Mouse (Mus musculus) mature B cell (primary cell): ENCODE measurements around the gene Pnpo.

Source experiments
- in situ Hi-C: fragments of 300-500 bp; cut with MboI; formaldehyde crosslinking; loops from 2 replicates; pipeline ENCODE4 v1.14.3; 2019

The Pnpo gene

DNA sequence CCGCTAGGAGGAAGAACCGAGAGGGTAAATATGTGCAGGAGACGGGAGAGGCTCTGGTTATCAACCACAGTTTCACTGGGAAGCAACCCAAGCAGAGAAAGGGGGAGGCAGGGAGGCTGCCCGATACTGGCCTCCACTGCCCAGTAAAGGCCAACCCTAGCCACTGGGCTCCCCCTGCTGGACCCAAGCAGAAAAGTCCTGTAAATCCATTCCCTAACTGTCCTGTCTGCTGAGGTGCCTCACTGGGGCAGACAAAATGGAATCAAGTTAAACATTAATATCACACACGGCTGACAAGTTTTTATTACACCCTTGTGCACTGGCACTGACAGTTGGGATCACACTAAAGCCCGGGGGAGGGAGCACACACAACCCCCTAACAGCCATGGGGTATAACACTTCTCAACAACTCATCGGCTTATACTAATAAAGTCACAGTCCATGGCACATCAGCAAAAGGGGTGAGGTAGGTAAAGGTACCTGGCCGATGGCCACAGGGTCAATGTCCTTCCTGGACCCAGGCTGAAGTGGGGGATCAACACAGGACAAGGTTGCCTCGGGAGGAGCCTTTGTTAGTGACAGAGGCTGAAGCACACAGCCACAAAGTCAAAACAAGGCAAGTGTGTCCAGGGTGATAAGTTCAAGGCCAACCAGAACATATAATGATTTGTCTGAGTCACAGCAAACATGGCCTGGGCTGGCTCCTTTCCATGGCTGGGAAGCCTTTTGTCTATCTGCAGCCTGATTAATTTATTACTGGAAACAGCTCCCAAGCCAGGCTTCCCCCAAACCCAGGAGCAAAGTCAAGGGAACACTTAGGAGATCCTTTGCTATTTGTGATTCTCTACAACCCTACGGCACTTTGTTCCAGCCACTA lies 6.0 kb downstream of the Pnpo start:
- in situ Hi-C loops, result no loop called here

DNA sequence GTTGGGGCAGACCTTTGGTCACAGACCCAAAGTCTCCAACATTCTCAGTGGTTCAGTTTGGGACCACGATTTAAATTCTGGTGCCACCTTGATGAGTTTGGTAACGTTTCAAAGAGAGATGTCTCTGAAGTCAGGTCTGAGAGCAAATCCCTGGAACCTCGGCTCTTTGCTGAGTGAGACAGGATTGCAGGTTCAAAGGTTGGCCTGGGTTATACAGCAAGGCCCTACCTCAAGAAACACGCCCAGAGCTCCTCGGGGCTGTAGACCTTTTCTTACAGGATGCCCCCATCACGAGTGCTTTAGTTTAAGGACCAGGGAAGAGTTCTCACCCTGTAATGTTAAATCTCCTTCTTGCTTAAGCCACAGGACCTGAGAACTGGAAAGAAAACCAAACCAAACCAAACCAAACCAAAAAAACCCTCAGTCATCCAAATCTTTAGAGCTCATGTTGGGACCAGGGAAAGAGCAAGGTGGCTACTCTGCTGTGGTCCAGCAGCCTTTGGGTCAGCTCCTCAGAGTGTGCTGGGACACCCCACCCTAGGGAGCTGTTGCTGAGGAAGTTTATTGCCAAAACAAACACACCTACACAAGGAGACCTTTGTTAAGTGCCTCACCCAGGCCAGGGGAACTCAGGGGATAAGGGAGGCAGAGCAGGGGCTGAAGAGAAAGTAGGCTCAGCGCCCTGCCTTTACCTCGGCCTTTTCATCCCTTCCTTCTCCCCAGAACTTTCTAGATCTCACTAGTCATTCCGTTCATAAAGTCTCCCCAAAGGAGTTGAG lies 7.7 kb downstream of the Pnpo start:
- in situ Hi-C loops, result no loop called here

DNA sequence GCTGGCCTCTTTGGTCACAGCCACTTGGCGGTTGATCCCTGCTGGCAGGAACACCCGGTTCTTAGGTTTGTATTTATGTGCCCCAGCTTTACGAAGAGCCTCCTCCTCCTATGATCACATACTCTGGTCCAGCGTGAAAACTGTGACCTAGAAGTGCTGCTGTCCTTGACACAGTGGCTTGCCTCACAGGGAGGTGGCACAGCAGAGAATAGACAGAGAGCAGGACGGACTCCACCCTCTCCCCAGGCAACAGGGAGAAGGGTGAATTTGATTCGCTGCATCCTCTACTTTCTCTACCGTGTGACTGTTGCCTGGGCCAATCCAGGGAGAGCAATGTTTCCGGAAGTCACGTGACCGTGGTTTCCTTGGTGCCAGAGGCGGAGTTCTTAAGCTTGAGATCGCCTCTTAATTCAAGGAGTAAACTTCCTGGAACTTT lies 8.8 kb downstream of the Pnpo start:
- in situ Hi-C loops, result no loop called here

DNA sequence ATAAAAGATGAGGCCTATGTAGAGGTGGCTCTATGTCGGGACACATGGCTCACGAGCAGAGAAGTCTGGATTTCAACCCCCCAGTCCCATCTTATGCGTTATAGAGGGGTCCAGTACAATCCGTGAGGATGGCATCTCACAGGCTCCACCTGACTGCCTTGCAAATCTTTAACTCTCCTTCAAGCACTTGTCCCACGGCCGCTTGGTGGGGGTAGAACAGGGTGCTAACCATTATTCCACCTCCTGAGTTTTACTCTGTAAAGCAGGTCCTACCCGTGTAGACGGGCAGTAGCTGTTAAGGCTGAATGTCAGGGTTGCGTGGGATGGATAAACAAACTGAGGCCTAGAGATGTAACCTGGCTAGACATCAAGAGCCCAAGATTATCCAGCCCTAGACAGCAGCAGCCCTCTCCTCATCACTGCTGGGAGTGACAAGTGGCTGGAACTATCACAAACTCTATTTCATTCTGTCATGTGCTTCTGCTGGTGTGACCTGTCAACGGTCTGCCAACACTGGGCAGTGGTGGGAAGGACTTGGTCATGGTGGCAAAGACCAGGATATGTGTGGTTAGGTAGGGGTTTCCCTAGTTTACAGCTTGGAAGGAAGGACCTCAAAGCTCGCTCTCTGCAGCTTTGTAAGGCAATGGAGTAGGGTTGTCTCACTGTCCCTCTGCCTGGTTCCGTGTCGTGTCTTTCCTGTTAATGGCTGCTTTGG lies 10.1 kb downstream of the Pnpo start:
- in situ Hi-C loops, result no loop called here

DNA sequence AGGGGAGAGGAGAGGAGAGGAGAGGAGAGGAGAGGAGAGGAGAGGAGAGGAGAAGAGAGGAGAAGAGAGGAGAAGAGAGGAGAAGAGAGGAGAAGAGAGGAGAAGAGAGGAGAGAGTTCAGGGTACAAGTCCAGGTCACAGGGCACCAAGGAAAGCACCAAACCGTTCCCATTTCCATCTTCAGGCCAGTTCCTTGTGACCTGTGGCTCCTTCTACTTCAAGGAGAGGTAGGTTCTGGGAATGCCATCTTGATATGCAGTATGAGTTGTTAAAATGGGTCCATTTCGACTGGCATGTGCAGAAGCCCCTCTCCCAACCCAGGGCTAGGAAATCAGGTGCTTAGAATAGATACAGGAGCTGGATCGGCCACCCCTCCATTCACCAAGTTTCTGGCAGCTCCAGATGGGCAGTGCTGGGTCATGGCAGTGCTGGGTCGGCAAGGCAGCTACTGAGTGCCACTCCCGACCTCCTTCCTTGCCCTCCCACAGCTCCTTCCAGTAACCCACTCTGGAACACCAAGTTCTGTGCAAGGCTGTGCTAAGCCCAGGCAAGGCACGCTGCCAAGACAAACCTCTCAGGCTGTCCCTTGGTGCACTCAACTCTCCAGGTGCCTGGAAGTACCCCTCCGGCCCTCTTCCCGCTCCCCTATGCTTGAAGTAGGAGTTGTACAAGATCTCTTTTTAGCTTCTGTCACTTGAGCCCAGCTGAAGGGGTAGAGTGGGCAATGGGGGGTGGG lies 12.3 kb downstream of the Pnpo start:
- in situ Hi-C loops, result no loop called here

DNA sequence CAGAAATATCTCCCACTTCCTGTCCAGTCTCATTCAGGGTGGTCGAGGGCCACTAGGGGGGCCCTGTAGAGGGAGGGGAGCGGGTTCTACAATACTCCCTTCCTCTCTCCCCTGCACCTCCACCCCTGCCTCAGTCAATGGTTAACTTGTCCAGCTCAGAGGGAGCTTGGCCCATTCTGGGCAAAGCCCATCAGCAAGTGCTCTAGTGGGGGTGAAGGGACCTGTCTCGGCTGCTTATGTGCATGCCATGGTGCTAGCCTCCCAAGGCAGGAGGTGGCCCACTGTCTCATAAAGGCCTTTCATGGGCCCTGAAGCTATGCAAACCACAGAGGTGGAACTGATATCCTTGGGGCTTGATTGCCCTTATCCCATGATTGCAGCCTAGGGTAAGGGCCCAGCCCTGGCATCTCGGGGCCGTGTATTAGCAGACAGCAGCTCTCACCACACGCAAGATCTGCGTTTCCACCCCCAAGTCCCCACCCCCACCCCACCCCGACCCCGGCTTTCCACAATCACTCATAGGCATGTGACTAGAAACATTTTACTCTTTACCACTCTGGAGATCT lies 13.9 kb downstream of the Pnpo start:
- in situ Hi-C loops, result no loop called here

DNA sequence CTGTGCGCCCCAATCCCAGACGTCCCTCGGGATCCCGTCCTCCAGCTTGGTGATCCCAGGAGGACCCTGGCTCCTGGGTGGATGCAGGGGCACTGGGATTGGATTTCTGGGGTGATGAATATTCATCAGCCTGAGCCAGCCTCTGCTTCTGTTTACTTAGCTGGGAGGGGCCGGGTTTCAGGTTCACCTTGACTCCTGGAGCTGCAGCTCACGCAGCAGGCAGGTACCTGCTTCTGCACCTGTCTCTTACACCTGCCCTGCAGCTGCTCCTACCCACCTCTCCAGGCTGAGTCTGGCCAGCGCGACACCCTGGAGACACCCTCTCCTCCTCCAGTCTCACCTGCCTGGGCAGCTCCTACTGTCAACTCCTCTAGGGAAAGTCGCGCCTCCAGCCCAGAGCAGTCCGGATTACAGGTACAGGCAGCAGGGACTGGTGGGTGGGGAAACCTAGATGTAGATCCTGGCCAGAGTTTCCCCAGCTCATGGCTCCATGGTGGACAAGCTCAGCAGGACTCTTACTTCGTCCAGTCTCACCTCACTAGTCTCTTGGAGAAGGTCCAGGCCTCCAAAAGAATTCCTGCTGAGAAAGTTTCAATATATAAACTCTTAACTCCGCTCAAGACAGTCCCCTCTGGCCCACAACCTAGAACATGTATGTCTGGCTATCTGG lies 14.6 kb downstream of the Pnpo start:
- in situ Hi-C loops, result no loop called here

DNA sequence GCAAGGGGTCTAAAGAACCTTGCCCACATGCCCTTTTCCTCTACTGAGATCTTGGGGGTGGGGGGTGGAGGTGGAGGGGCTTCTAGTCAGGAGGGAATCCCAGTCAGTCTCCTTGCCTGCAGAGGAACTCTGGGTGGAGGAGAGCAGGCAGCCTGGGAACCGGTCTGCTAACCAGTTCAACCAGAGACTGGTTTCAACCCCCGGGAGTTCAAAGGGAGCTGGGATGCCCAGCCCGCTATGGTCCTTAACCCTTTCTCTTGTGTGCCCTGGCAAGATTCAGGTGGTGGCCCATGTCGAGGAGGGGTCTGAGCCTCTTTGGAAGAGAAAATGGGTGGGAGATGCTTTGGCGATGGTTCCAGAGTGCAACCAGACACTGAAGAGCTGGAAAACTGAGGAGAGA lies 15.1 kb downstream of the Pnpo start:
- in situ Hi-C loops, result no loop called here

DNA sequence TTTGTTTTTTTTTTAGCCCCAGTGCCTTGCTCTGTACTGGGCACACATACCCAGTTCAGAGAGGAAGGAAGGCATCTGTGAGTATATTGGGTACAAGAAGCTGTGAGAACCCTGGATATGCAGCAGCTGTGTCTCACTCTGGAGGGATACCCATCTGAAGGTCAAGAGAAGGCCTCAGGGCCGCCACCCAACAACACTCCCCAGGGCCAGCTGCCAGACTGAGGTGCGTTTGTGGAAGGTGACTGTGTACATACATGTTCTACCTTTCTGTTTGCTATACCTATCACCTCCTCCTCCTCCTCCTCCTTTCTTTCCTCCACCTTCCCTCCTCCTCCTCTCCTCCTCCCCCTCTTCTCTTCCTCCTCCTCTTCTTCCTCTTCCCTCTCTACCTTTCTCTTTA lies 15.7 kb downstream of the Pnpo start, which contains the start of gene Prr15l:
Prr15l (plus strand) TSS at position 17 of the 400 bp plus-strand sequence.
- in situ Hi-C loops, result no loop called here

DNA sequence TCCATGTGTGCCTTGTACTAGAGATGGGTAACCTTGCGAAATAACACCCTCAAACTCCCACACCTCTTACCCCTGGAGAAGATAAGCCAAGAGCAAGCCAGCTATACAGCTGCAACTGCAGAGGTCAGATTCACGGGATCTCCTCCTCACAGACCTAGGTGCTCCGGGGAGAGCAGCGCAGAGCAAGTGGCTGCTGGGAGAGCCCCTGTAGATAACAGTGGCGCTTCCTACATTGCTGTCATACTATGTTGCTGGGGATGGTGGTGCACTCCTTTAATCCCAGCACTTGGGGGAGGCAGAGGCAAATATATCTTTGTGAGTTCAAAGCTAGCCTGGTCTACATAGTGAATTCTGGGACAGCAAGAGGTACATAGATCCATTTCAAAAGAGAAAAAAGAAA lies 17.2 kb downstream of the Pnpo start:
- in situ Hi-C loops, result no loop called here

DNA sequence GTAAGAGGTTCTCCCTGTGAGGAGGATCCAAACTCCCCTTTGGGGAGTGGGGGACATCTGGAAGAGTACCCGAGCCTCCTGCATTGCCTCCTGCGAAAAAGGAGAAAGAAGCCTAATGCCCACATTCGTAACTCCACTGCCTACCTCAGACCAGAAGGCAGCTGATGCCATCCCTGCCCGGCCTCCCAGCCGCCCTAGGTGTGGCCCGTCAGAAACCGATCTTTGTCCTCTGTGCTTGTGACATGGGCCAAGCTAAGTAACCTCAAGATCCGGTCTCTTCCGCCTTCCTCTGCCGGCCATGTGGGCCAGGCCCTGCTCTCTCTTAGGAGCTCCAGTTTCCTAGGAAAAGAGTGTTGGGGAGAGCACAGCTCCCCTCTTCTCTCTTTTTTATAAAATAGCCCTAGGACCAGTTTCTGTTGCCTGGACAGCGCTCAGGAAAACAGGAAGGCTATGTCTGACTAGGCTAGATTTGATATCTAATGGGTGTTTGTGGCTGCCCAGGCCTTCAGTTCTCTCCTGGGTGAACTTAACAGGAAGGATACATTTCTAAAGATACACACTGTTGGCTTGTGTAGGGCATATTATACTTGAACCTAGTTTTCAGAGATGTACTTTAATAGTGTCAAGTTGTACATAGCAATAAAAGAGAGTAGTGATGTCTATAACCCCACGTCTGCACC lies 18.2 kb downstream of the Pnpo start:
- in situ Hi-C loops, result no loop called here

DNA sequence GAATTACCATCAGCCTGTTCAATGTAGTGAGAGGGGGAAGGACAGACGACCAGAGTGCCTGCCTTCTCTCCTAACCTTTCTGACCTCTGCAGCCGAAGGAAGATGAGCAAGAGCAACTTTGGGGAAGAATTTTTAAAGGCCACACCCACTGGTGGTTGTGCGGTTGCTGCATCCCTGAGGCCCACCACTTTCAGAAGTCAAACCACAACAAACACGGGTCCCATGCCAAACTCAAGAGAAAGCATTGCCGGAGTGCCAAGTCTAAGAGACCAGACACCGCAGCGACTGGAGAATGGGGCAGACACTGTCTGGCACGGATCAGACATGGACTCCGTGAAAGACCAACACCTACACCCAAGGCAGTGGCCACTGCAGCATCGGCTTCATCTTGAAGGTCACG lies 18.9 kb downstream of the Pnpo start:
- in situ Hi-C loops, result no loop called here

DNA sequence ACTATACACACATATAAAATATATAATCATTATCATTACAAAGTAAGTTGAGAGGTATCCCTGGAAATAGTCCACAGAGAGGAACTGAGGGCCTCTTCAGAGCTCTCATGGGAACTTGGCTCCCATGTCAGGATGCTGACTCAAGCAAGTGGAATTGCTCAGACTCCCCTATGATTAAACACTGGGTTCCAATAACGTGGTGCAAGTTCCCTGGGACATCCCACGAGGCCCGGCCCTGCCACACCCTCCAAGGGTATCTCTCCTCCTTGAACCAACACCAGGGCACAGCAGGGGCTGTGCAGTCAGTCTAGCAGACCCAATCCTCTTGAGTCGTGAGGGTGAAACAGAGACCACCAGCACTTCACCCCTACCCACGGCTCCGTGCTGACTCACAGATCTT lies 24.8 kb downstream of the Pnpo start:
- in situ Hi-C loops, result no loop called here

DNA sequence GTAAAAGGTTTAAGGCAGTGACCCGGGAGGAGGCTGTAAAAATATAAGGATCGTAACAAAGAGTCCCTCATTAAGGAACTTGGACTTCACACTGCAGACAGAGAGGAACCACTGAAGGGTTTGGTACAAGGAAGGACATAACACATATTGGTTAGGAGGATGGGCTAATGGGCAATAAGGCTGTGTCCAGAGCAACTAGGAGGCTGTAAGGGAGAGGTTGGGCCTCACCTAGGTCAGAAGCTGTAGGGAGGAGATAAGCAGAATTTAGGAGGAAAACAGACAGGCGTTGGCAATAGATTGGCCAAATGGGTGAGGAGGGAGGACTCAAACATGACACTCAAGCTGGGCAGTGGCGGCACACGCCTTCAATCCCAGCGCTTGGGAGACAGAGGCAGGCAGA lies 26.4 kb downstream of the Pnpo start:
- in situ Hi-C loops, result no loop called here

DNA sequence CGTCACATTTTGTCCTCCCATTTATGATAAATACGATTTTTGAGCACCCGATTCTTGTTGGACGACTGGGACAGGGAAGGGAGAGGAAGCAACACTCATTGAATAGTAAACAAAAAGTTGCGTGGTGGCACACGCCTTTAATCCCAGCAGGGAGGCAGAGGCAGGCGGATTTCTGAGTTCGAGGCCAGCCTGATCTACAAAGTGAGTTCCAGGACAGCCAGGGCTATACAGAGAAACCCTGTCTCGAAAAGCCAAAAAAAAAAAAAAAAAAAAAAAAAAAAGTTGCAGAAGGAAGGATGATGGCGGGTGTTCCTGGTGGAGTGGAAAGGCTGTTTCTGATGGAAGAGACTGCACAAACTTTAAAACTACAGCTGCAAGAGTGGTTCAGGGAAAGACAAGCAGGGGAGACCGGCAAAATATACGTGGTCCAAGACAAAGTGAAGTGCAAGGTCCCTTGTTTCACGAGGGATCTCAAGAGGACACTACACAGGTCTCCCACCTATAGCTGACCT lies 26.8 kb downstream of the Pnpo start:
- in situ Hi-C loops, result no loop called here

DNA sequence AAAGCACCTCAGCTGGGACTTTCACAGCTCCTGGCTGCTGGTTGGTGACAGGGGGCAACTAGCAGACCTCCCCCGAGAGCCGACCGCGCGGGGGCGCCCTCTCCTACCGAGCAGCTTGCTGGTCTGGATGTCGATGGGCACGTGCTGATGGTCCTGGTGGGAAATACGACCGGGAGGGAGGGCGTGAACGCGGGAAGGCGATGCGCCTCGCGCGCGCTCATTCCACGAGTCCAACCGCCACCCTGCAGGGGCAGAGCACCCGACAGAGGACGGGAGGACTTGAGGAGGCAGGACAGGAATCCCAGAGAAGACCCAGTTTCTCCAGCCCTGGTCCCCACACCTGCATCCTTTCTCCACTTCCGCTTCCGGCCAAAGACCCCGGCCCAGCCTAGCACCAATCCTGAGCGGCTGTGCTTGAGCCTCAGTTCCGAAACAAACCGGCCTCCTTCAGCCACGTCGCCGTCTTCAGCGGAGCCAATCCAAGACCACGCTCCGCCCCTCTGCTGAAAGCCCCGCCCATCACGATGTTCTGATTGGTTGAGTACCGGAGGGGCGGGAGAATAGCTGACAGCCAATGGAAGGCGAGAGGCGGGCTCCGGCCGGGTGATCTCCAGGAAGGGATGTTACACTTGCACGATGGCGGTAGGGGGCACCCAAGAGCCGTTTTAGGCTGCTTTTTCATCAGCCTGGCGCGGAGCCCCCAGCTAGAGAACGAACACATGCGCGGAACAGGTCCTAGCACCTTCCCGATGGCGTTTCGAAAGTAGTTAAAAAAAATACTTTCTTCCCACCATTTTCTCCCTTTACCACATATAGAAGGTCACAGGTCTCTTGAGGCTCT lies 27.5 kb downstream of the Pnpo start, which contains the start of gene Cdk5rap3:
Cdk5rap3 (minus strand) TSS at position 453 of the 841 bp plus-strand sequence.
- in situ Hi-C loops, result no loop called here

DNA sequence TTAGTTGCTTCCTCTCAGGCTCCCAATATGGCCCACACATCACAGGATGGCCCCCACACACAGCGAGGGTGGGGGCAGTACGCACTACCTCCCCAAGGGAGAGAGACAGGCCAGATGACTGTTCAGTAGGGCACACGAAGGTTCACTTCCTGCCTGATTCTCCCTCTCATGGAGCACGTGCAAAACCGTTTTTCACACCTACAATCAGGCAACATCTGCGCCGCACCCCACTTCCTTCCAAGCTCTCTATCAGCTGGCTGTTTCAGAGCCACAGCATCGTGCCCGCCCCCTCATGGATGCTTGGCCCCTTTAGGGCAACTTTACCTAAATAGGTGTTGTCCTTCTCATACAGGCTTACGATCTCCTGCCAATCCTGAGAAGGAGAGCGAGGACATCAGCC lies 31.1 kb downstream of the Pnpo start:
- in situ Hi-C loops, result no loop called here

DNA sequence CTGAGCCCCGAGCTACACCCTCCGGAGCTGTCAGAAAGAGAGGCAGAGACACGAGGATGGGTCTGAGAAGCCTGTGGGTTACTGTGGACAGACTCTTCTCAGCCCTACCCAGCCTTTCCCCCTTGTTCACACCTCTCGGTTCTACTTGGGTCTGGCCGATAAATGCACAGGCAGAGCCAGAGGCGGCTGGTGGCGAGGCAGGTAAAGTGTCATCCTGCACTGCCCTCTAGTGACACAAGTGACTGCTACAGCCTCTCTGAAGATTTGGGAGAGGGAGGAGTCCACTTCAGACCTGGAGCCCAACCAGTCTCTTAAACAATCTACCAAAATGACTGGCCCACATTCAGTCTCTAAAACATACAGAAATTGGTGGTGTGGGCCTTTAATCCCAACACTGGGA lies 33.8 kb downstream of the Pnpo start:
- in situ Hi-C loops, result no loop called here

DNA sequence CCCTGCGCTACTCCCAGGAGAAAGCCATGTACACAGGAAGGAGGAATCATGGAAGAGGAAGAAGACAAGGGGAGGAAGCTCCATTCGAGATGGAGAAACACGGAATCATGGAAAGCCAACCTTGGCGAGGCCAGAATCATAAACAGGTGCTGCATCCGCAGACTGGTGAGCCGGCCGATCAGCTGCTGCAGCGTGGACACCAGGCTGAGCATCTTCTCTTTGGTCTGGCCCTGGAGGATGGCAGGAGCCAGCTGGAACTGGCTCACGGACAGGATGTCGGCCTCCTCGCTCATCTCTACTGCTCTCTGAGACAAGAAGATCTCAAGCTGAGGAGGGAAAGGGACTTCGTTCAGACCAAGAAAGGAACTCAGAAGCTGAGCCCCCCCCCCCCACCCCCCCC lies 35.2 kb downstream of the Pnpo start:
- in situ Hi-C loops, result no loop called here
